Mouse (Mus musculus): ENCODE data around the gene Timm44.
A peak's percentile ranks its signal among the peaks of the same experiment; 100 is the strongest.
"Not testable (repeated sequence)": the region's sequence is repeated elsewhere in the genome, so short reads cannot be mapped to it uniquely, and the experiment has no call there.

The Timm44 gene

DNA sequence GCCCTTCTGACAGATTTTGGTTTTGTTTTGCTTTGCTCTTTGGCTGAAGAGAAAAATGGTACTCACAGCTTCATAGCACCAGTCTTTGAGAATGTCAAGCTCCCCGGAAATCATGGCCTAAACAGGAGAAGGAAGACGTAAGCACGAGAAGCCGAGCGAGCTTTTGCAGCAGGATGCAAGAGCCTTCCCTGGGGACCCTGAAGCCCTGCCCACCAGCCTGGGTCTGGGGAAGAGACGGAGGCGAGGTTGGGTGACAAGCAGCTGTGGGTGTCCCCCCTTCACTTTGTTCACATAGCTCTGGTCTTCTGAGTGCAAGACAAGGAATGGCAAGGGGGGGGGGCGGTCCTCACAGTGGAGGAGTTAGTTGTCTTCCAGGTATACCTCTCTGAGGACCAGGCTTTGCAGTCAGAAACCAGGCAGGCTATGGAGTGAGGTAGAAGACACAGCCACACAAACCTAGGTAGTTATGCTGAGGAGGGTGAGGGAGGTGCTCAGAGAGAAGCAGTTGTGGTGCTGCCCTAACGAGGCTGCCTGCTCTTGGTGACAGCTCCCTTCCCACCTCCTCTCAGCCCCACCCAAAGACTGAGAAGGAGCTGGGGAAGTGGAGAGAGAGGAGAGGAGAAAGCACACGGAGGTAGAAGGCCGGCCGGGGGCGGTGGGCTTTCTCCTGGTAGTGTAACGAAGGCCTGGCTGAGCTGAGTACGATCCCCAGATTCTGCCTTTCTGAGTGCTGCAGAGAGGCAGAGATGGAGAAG lies 10.4 kb downstream of the Timm44 start:
- DNase-seq (ENCODE audit: low read depth in 2 of 2, low spot score in 2 of 2), result no peak

DNA sequence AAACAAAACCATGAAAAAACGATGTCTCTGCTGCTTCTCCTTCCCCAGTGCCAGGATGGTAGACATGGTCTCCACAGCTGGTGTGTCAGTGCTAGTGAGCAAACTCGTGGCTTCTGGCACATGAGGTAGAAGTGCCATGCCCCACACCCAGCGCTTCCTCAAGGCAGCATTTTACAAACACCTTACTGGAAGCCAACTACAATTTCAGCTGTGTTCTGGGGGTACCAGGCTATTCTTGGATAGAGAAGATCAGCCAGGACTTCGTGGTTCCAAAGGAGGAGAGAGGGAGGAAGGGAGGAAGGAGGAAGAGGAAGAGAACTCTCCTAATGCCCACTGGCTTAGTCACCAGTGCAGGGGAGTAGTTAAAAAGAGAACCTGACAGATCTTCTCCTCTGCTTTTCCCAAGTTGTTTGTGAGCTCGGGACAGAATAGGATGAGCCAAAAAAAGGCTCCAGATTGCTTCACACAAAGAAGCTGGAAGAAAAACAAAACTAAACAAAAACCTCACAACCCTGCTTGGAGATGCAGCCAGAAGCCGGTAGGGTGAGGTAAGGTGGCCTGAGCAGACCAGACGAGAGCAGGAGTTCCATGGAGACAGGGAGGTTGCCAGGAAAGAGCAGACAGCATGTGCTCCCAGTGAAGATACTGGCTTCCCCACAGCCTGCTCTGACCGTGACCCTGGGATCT lies 12.5 kb downstream of the Timm44 start:
- no peak for DNase-seq (ENCODE audit: low read depth in 2 of 2, low spot score in 2 of 2)

DNA sequence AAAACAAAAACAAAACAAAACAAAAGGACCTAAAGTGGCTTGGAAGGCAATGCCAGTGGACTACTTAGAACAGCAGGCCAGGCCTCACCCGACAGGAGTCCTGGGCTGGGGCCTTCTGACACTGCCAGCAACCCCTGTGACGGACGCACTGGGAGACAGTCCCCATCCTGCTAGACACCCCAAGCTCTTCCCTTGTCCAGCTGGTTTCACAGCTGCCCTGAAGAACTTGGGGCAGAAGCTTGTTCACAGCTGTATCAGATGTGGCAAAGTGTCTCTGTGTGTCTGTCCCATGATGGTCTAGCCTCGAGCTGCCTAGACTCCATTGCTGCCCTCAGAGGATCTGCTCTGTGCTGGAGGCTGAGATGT lies 15.9 kb downstream of the Timm44 start:
- no peak for DNase-seq (ENCODE audit: low read depth in 2 of 2, low spot score in 2 of 2)

DNA sequence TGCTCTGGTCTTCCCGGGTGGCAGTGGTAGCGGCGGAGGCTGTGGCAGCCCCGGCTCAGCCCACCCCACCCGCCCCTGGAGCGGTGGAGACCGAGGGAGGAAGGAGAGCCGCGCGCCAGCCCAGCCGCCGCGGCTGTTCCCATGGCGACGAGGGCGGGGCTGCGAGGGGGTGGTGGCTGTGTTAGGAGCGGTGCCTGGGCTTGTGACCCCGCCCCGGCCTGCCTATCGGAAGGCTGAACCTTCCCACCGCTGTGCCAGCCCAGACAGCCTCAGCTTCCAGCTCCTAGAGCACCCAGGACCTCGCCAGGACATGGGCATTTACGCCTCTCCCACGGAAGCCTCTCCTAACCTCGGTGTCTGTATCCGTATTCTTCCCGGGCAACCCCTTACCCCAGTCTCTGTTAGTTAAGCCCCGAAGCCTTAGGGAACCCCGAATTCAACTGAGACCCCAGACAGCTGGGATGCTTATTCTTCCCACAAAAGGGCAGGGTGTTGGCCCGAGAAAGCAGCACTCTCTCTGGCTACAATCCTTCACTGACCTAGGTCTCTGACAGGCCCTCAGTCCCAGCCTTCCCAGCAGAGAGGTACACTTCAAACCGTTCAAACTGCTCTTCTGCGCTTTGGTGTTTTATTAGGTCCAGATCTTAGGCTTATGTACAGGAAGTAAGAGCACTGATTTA lies 16.4 kb downstream of the Timm44 start, which contains the start of gene Ctxn1:
Gene Ctxn1, minus strand, starts transcription at position 150 of the 680 bp plus-strand sequence.
- DNase-seq (ENCODE audit: low read depth in 2 of 2, low spot score in 2 of 2), result peak; percentile 84 to 90

DNA sequence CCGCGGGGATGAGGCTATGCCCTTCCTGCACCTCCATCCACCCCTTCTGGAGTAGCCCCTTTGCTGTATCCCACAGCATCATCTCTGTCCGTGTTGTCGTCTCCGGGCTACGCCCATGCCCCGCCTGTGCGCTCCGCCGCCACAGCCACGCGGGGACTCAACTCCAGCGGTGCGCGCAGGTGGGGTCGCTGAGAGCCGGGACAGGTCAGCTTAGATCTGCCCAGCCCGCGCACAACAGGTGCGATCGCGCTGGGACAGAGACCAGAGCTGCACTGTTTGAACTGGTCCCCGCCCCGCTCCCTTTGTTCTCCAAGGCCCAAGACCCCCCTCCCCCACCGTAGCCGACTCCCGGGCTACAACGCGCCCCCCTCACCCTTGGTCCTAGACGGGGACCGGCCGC lies 17.0 kb downstream of the Timm44 start:
- peak in 1 of 2 experiments; percentile 28 for DNase-seq (ENCODE audit: low read depth in 2 of 2, low spot score in 2 of 2)

DNA sequence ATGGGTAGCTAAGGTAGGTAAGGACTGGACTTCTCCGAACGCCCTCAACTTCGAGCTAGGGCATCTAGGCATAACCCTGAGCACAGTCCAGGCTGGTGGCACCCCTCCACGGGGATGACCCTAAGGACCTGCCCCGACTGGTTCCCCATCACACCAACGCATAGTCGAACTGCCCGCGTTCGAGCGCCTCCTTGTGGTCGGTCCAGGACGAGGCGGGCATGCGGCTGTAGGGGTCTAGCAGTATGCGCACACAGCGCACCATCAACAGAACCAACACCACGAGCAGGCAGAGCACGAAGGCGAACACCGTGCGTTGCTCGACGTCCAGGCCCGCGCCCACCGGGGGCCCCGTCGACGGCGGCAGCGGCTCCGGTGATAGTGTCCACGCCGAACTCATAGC lies 17.5 kb downstream of the Timm44 start:
- peak; percentile 77 to 82 for DNase-seq (ENCODE audit: low read depth in 2 of 2, low spot score in 2 of 2)

DNA sequence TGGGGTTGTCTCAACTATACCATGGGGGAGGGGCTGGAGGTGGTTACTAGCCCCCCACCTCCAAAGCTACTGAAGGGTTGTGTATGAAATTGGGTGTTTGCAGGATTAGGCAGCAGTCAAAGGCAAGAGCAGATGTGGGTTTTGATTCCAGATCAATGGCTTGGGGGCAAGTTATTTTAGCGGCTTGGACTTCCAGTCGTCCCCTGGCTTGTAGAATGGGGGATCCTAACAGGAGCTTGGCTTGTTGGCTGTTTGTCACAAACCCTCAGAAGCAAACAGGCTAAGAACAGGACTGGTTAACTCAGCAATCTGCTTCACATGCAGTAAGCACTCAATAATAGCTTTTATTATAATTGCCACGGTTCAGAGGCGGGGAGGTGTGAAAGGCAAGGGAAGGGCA lies 18.4 kb downstream of the Timm44 start:
- no peak for DNase-seq (ENCODE audit: low read depth in 2 of 2, low spot score in 2 of 2)

DNA sequence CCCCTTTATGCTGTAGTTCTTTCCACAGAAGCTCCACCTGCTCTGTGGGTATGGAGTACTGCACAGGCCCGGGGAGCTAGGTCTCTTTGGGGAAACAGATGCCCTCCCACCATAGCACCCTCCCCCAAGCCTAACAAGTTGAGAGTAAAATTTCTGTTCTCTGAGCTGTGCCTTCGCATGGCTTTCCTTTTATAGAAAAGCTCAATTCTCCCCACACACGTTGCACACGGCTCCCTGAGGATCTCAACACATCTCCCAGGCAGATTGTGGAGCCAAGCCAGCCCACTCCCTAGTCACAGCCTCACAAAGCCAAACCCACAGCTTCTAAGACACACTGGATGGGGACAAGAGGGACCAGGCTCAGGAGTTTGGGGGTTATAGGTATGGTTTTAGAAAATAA lies 18.8 kb downstream of the Timm44 start:
- DNase-seq (ENCODE audit: low read depth in 2 of 2, low spot score in 2 of 2), result no peak

DNA sequence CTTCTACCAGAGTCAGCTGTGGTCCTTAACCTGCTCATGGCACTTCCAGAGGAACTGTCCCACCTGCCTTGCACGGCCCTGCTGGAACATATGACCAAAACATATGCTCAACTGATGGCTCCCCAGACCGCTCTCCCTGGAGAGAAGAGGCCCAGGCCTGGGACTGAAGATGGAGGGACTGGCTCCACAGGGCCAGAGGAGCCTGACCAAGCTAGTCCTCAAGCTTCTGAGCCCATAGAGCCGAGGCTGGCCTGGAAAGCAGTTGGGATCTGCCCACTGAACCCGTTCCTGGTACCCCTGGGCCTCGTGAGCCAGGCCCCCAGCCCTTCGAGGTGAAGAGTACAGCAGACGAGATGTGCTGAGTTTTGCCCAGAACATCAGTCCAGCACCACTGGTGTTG lies 20.2 kb downstream of the Timm44 start:
- not testable (repeated sequence) for DNase-seq (ENCODE audit: low read depth in 2 of 2, low spot score in 2 of 2)

DNA sequence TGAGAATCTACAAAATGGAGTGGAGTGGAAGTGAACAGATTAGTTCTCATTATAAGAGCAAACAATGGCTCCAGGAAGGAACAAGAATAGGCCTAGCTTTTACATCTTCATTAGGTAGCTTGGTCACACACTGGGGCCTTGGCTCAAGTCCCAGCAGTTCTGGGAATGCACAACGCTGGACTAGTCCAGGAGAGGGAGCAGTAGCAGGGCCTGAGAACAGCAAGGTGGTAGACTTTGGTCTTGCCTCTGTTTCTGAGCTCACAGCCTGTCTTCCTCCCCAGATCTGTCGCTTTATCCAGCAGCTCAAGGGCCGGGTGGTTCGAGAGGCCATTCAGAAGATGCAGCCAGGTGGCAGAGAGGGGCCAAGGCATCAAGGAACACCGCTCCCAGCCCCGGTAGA lies 21.7 kb downstream of the Timm44 start:
- DNase-seq (ENCODE audit: low read depth in 2 of 2, low spot score in 2 of 2), result no peak

DNA sequence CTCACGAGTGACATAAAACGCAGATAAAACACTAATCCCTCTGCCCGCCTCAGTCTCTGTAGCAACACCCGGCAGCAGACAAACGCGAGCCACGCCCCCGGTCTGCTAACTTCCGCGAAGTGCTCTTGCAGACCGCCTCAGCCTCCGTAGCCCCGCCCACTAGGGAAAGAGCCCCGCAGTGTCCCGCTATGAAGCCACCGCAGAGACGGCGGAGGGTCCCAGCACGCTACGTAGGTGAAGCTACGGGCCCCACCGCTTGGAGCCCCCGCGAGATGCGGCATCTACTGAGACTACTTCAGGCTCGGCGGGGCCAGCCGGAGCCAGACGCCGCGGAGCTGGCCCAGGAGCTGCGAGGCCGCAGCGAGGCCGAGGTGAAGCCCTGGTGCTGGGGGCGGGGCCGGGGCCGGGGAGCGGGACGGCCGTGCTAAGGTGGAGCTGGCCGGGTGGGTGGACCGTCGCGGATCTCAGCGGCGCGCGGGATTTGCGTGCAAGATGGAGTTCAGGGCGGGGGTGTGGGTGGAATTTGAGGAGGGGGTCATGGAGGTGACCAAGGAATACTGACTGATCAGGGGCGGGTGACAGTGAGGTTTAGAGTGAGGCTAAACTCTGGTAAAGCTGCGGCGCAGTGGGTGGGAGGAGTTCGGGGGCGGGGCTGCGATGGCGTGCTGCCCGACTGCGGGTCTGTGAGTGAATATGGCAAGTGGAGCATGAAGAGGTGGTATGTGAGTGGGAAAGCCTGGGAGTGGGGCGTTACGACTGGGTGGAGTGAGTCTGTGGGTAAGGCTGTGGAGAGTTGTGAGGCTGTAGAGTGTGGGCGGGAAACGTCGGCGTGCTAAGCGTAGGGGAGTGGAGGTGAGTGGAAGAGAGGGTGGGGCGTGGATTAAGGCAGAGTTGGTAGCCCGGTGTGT lies 22.5 kb downstream of the Timm44 start, which contains the start of gene Snapc2:
Gene Snapc2, plus strand, starts transcription at position 147 of the 908 bp plus-strand sequence.
- peak; percentile 86 to 92 for DNase-seq (ENCODE audit: low read depth in 2 of 2, low spot score in 2 of 2)

DNA sequence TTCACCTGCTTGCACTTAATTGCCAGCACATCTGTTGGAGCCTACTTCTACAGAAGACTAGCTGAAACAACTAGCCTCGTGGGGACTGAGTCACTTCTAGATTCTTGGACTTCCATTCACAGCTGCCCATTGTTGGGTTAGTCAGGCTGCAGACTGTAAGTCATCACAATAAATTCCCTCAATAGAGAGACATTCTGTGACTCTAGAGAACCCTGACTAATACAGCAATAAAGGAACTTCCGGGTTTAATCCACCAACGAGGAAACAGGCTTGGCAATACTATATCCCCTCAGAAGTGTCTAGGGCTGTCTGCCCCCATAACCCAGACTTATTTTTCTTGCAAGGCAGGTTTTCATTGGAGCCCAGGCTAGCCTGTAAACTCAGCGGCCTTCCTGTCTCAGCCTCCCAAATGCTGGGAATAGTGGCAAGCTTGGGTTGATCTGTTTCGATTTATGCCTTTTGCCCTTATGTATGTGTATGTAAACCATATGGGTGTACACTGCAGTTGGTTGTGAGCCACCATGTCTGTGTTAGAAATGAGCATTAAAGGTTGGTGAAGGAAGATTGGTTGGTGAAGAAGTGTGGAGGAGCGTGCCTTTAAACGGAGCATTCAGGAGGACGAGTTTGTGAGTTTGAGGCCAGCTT lies 23.5 kb downstream of the Timm44 start:
- no peak for DNase-seq (ENCODE audit: low read depth in 2 of 2, low spot score in 2 of 2)

DNA sequence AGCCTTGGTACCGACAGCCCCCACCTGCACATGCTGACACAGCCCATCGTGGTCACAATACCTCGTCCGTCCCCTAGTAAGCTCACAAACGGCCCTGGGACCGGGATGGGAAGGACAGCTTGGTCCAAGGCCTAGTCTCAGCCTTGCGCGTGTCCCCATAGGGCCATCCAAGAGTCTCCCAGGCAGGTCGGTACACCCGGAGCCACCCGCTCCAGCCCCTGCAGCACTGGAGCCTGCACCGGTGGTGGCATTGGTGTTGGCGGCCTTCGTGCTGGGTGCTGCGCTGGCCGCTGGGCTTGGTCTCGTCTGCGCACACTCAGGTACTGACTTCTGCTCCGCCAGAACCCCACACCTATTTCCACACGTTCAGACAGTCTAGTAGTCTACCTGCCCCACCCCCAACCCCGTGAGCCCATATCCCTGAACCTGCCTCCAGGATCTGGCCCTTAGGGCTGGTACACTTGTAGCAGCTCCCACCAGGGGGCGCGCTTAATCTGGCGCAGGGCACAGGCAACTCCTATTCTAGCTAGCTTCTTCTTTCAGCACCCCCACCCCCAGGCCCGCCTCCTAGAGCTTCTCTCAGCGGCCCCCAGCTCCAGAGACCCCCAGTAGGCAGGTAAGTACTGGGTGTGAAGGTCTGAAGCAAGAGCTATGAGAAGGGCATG lies 25.3 kb downstream of the Timm44 start:
- DNase-seq (ENCODE audit: low read depth in 2 of 2, low spot score in 2 of 2), result peak; percentile 82 to 84

DNA sequence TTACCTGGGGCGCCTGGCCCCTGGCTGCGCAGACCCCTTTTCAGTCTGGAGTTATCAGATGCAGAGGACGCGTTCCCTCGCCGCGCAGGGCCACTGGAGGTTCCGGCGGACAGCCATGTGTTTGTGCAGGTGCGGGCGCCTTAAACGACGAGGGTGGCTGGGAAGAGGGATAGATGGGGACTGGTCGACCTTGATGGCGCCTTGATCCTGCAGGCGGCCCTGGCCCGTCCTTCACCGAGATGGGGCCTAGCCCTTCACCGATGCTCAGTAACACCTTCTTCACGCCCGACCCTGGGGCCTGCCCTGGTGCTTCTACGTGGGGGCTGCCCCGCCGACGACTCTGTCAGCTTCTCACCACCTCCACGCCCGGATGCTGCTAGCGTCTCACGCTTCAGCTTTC lies 26.5 kb downstream of the Timm44 start:
- DNase-seq (ENCODE audit: low read depth in 2 of 2, low spot score in 2 of 2), result no peak

DNA sequence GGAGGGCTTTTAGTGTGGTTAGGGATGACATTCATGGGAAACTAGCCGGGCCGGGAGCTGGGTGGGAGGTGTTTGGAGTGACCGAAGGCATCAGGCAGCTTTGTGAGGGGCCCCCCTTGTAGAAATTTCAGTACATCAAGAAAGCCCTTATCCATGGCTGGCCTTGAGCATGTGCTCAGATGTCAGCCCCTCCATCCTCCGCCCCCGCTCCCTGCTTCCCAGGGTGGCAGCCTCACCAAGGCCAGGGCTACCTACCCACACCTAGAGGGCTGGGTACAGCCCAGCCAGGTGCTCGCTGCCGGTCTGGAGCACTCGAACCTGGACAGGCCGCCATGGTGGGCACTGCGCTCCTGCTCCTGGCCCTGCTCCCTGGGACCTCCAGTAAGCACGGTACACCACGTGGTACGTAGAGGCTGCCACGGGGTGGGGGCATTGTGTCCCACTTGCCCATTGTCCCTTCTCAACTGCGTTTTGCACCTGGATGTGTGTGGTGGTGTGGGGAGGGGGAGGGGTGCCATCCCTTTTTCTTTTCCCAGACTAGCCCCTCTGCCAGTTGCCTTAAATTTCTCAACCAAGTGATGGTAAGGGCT lies 27.7 kb downstream of the Timm44 start, which contains the start of gene Tgfbr3l:
Gene Tgfbr3l, plus strand, starts transcription at position 264 of the 590 bp plus-strand sequence.
- no peak for DNase-seq (ENCODE audit: low read depth in 2 of 2, low spot score in 2 of 2)

DNA sequence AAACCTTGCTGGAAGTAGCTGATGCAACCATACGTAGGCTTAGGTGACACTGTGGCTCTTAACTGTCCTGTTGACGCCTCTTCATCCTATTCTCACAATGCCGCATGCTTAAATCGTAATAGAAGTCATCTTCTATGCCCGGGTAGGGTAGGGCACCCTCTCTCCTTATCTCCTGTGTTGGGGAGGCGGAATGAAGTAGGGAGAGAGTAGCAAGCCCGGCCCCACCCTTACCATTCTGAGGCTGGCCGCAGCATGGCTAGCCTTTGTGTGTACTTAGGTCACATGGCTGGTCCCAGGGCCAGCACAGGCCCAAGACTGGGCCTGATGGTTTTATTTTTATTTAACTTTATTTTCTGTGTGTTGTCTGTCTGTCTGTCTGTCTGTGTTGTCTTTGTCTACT lies 28.5 kb downstream of the Timm44 start:
- DNase-seq (ENCODE audit: low read depth in 2 of 2, low spot score in 2 of 2), result no peak

DNA sequence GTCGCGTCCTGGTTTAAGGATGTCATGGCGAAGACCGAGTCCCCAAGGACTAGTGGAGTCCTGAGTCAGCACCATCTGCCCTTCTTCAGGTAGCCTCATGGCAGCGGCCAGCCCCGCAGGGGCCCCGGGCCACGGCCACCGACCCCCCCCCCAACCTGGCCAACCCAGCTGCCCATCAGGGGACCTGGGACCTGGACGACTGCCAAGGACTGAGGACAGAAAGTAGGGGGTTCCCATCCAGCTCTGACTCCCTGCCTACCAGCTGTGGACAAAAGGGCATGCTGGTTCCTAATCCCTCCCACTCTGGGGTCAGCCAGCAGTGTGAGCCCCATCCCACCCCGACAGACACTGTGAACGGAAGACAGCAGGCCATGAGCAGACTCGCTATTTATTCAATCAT lies 30.0 kb downstream of the Timm44 start:
- no peak for DNase-seq (ENCODE audit: low read depth in 2 of 2, low spot score in 2 of 2)

DNA sequence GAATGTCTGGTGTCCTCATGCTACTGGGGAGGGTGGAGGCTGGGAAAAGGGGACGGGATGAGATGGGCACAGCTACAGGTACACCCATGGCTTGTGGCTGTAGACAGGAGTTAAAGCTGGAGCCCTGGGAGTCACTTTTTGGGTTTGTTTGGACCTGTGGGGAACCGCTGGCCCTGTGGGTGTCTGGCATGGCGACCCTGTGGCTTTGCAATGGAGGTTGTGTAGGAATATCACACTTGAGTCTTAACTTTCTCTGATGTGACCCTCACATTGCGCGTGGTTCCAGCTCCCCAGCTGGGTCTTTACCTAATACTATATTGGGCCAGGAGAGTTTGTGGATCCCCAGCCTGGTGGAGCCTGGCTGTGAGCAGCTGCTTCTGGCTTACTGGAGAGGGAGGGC lies 30.7 kb downstream of the Timm44 start:
- no peak for DNase-seq (ENCODE audit: low read depth in 2 of 2, low spot score in 2 of 2)

DNA sequence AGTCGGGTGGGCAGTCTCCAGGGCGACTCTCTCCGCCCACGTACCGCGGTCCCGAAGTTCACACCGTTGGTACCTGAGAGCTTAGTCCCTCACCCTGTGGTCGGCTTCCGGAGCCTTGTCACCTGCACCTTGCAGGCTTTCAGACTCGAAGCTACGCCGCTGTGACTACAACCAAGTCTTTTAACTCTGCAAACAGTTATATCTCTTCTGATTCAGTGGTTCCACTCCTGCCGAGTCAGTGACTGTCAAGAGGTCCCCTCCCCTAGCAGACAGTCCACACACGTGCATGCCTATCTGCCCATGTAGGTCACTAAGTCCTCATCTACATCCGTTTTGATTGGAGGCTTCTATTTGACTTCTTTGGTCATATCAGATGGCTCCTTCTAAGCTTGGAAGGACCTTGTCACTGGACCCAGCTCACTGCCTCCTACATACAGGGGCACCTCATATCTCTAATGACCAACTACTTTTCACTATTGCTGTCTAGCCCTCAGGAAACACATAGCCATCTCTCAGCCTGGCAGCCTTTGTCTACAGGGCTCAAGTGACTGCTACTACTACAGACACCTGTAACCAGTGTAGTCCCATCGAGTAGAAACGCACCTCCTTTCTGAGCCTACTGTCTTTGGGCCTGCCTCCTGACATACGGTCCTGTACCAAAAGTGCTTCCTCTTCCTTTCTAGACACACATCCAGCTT lies 36.4 kb downstream of the Timm44 start:
- no peak for DNase-seq (ENCODE audit: low read depth in 2 of 2, low spot score in 2 of 2)

All from CD8-positive naive resting alpha-beta T cell, adult 2 months (primary cell).